Mouse (Mus musculus): ENCODE results near the gene Rexo5. TPM values are rescaled to one million over a fixed set of nuclear protein-coding genes. Genes with fewer than 3 reads are reported as not detected.

Rexo5 gene
- polyA plus RNA-seq, 1 experiment from 2014 or later: 10.8 TPM

GRCm38 (mm10) chr7:119892198-119892597 is 98.4 kb downstream of the Rexo5 start:
- H3K9ac ChIP-seq: no peak overlapping the region
- H3K36me3 ChIP-seq: no peaks in the 10 kb centered on the region
- no peak overlapping the region for H3K27ac ChIP-seq
- no peak overlapping the region for H3K4me2 ChIP-seq
- no peak for ATAC-seq (ENCODE audit: low read depth)
- H3K27me3 ChIP-seq: no peaks in the 10 kb centered on the region
- peaks cover 31% of the 10 kb centered on the region for H3K4me1 ChIP-seq (replicated peaks)
- no peak overlapping the region for H3K4me3 ChIP-seq (replicated peaks)
- no peak for DNase-seq
- H3K9me3 ChIP-seq (replicated peaks): no peaks in the 10 kb centered on the region
- 64% methylated on average over 1 of the region's 1 CpGs for WGBS (ENCODE audit: insufficient replicate concordance)

- H3K36me3 ChIP-seq: no peaks in the 10 kb centered on the region
- H3K4me1 ChIP-seq (replicated peaks): peaks cover 36% of the 10 kb centered on the region
- 57% methylated on average over 4 of the region's 4 CpGs for WGBS (ENCODE audit: insufficient replicate concordance)
- no peak overlapping the region for H3K4me3 ChIP-seq (replicated peaks)
- DNase-seq (no peak), ATAC-seq (ENCODE audit: low read depth) (no peak)
- no peak overlapping the region for H3K4me2 ChIP-seq
- H3K9ac ChIP-seq: no peak overlapping the region
- no peaks in the 10 kb centered on the region for H3K27me3 ChIP-seq
- no peak overlapping the region for H3K27ac ChIP-seq
- no peaks in the 10 kb centered on the region for H3K9me3 ChIP-seq (replicated peaks)
Observed at GRCm38 (mm10) chr7:119892742-119893141, 98.9 kb downstream of the Rexo5 start.

- H3K9me3 ChIP-seq (replicated peaks): no peaks in the 10 kb centered on the region
- peak overlapping the region; percentile 77 for H3K4me3 ChIP-seq (replicated peaks)
- ATAC-seq (ENCODE audit: low read depth) (peak; percentile 26), DNase-seq (peak; percentile 24)
- 2% methylated on average over 13 of the region's 15 CpGs for WGBS (ENCODE audit: insufficient replicate concordance)
- peak overlapping the region; percentile 80 for H3K9ac ChIP-seq
- peaks cover 39% of the 10 kb centered on the region for H3K4me1 ChIP-seq (replicated peaks)
- peak overlapping the region; percentile 95 for H3K4me2 ChIP-seq
- H3K36me3 ChIP-seq: no peaks in the 10 kb centered on the region
- H3K27ac ChIP-seq: no peak overlapping the region; the same call in 1 of the 2 replicates
- no peaks in the 10 kb centered on the region for H3K27me3 ChIP-seq
Observed at GRCm38 (mm10) chr7:119894818-119895544, 101.2 kb downstream of the Rexo5 start.

GRCm38 (mm10) chr7:119895639-119896512 is 102.1 kb downstream of the Rexo5 start, which contains the start of the genes Lyrm1 and Dcun1d3:
Gene Lyrm1 (plus strand): TSS chr7:119895861.
Gene Dcun1d3 (minus strand): TSS chr7:119896298.
- DNase-seq (peak; percentile 94), ATAC-seq (ENCODE audit: low read depth) (peak; percentile 98)
- under 1% methylated on average over 63 of the region's 63 CpGs for WGBS (ENCODE audit: insufficient replicate concordance)
- no peaks in the 10 kb centered on the region for H3K9me3 ChIP-seq (replicated peaks)
- H3K4me2 ChIP-seq: peak within 1 kb of the TSS; percentile 95
- peaks cover 39% of the 10 kb centered on the region for H3K4me1 ChIP-seq (replicated peaks)
- peak within 1 kb of the TSS; percentile 80 for H3K9ac ChIP-seq
- H3K36me3 ChIP-seq: no peaks in the 10 kb centered on the region
- peak within 1 kb of the TSS; percentile 80 for H3K27ac ChIP-seq
- no peaks in the 10 kb centered on the region for H3K27me3 ChIP-seq
- peak within 1 kb of the TSS; percentile 77 for H3K4me3 ChIP-seq (replicated peaks)

GRCm38 (mm10) chr7:119897521-119898109 is 103.8 kb downstream of the Rexo5 start:
- WGBS (ENCODE audit: insufficient replicate concordance): 58% methylated on average over 8 of the region's 8 CpGs
- peak; percentile 6 for DNase-seq
- ATAC-seq (ENCODE audit: low read depth): no peak
- Histone ChIP-seq H3K4me1 (replicated peaks) (peaks cover 38% of the 10 kb centered on the region), H3K27ac (no peak overlapping the region), H3K9ac (no peak overlapping the region), H3K4me2 (no peak overlapping the region), H3K4me3 (replicated peaks) (no peak overlapping the region), H3K9me3 (replicated peaks) (no peaks in the 10 kb centered on the region), H3K27me3 (no peaks in the 10 kb centered on the region), H3K36me3 (no peaks in the 10 kb centered on the region)

GRCm38 (mm10) chr7:119898247-119898856 is 104.5 kb downstream of the Rexo5 start:
- Histone ChIP-seq H3K4me1 (replicated peaks) (peaks cover 31% of the 10 kb centered on the region), H3K36me3 (no peaks in the 10 kb centered on the region), H3K4me3 (replicated peaks) (no peak overlapping the region), H3K27ac (no peak overlapping the region), H3K27me3 (no peaks in the 10 kb centered on the region), H3K4me2 (no peak overlapping the region), H3K9ac (no peak overlapping the region), H3K9me3 (replicated peaks) (no peaks in the 10 kb centered on the region)
- WGBS (ENCODE audit: insufficient replicate concordance): 71% methylated on average over 1 of the region's 1 CpGs
- DNase-seq: no peak
- no peak for ATAC-seq (ENCODE audit: low read depth)

Other genes starting within 250 kb of the Rexo5 start
- not detected in 2 replicates for gene Acsm2, start 239.7 kb upstream of the Rexo5 start, polyA plus RNA-seq (2015; fragmentation: Nextera tagmentation; extraction: Ambion mirVana)
- 0.63 and 0.68 TPM in 2 replicates for gene Acsm1, start 187.0 kb upstream of the Rexo5 start, polyA plus RNA-seq (2015; fragmentation: Nextera tagmentation; extraction: Ambion mirVana)
- not detected in 2 replicates for gene Acsm4, start 104.0 kb upstream of the Rexo5 start, polyA plus RNA-seq (2015; fragmentation: Nextera tagmentation; extraction: Ambion mirVana)
- 35.7 and 40.8 TPM in 2 replicates for gene Thumpd1, start 73.2 kb upstream of the Rexo5 start, polyA plus RNA-seq (2015; fragmentation: Nextera tagmentation; extraction: Ambion mirVana)
- 0.93 and 1.7 TPM in 2 replicates for gene Acsm3, start 33.1 kb upstream of the Rexo5 start, polyA plus RNA-seq (2015; fragmentation: Nextera tagmentation; extraction: Ambion mirVana)
- gene Eri2, start 52 bp downstream of the Rexo5 start, polyA plus RNA-seq (2015; fragmentation: Nextera tagmentation; extraction: Ambion mirVana): 12.4 and 15.9 TPM in 2 replicates
- gene Lyrm1, start 101.9 kb downstream of the Rexo5 start, polyA plus RNA-seq (2015; fragmentation: Nextera tagmentation; extraction: Ambion mirVana): 3.8 and 3.9 TPM in 2 replicates
- gene Dcun1d3, start 102.3 kb downstream of the Rexo5 start, polyA plus RNA-seq (2015; fragmentation: Nextera tagmentation; extraction: Ambion mirVana): 2.0 and 2.5 TPM in 2 replicates